Mouse (Mus musculus): Measurements from ENCODE around the gene Csdc2. TPM values are rescaled to one million over a fixed set of nuclear protein-coding genes. Genes with fewer than 3 reads are reported as not detected.

The Csdc2 gene
- polyA plus RNA-seq, 1 experiment = 38.3 TPM

DNA sequence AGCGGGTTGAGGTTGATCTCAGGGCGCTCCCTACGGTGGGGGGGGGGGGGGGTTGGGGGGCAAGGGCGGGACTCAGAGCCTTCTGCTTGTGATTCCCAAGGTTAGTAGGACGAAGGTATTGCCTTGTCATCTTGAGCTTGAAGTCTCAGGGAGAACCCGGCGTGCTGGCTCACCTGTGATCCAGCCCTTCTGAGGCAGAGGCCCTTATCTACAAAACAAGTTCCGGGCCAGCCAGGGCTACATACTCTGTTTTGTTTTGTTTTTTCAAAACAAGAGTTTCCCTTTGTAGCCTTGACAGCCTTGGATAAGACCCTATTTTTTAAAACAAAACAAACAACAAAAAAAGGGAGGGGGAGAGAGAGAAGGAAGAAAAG lies 24.5 kb downstream of the Csdc2 start:
- Histone ChIP-seq H3K4me3 (peak overlapping the region; percentile 37), H3K4me2 (ENCODE audit: low read depth) (peak overlapping the region; percentile 64), H3ac (ENCODE audit: control insufficient read depth, insufficient read length) (peak overlapping the region; percentile 35), H3K27me3 (ENCODE audit: control insufficient read depth, insufficient read depth, insufficient read length) (no peaks in the 10 kb centered on the region), H3K79me2 (ENCODE audit: control insufficient read depth, insufficient read depth) (no peaks in the 10 kb centered on the region), H3K36me3 (ENCODE audit: control insufficient read depth, insufficient read depth) (peaks cover 5% of the 10 kb centered on the region)
- TF ChIP-seq E2F4 (IDR thresholded peaks at IDR 0.05; ENCODE audit: insufficient read depth) = no peak
- TF ChIP-seq POLR2A (IDR thresholded peaks at IDR 0.05; ENCODE audit: insufficient read length, low read depth) = no peak
- no peak for TF ChIP-seq CEBPB (IDR thresholded peaks at IDR 0.05; ENCODE audit: insufficient read depth, poor library complexity, severe bottlenecking)
- no peak for TF ChIP-seq REST (IDR thresholded peaks at IDR 0.05; ENCODE audit: insufficient read depth, insufficient read length)
- no peak for TF ChIP-seq SRF (IDR thresholded peaks at IDR 0.05; ENCODE audit: control insufficient read depth, insufficient read length, low read depth)
- TF ChIP-seq MAX (IDR thresholded peaks at IDR 0.05; ENCODE audit: low read depth) = no peak
- no peak for TF ChIP-seq POLR2AphosphoS2 (IDR thresholded peaks at IDR 0.05; ENCODE audit: insufficient read length, low read depth)
- no peak for TF ChIP-seq TCF12 (IDR thresholded peaks at IDR 0.05; ENCODE audit: insufficient read depth, poor library complexity, severe bottlenecking)

DNA sequence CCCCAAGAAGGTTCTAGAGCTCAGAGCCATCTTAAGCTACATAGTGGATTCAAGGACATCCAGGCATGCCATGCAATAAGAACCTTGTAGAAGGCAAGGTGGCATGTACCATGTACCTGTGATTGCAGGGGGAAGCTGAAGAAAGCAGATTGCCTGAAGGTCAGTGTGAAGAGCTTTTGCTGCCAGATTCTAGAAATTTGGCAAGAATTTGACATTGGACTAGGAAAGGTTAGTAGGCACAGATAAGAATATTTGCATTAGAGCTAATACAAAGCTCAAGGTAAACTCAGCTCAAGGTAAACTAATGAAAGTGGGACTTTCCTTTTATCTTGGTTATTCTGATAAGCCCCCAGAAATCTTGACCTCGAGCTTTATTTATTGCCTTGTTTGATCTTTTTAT lies 27.7 kb downstream of the Csdc2 start:
- Histone ChIP-seq H3ac (ENCODE audit: control insufficient read depth, insufficient read length) (no peak overlapping the region), H3K27me3 (ENCODE audit: control insufficient read depth, insufficient read depth, insufficient read length) (no peaks in the 10 kb centered on the region), H3K4me3 (no peak overlapping the region), H3K36me3 (ENCODE audit: control insufficient read depth, insufficient read depth) (no peaks in the 10 kb centered on the region), H3K79me2 (ENCODE audit: control insufficient read depth, insufficient read depth) (no peaks in the 10 kb centered on the region), H3K4me2 (ENCODE audit: low read depth) (no peak overlapping the region)
- no peak for TF ChIP-seq MYOD1 (IDR thresholded peaks at IDR 0.05; ENCODE audit: control insufficient read depth in 1 of 3, insufficient read length in 2 of 3, low read depth in 2 of 3)
- TF ChIP-seq POLR2A (IDR thresholded peaks at IDR 0.05; ENCODE audit: insufficient read length, low read depth) = no peak
- no peak for TF ChIP-seq REST (IDR thresholded peaks at IDR 0.05; ENCODE audit: insufficient read depth, insufficient read length)
- TF ChIP-seq POLR2AphosphoS2 (IDR thresholded peaks at IDR 0.05; ENCODE audit: insufficient read length, low read depth) = no peak
- TF ChIP-seq MAX (IDR thresholded peaks at IDR 0.05; ENCODE audit: low read depth) = no peak
- TF ChIP-seq SRF (IDR thresholded peaks at IDR 0.05; ENCODE audit: control insufficient read depth, insufficient read length, low read depth) = no peak
- no peak for TF ChIP-seq MYOG (IDR thresholded peaks at IDR 0.05; ENCODE audit: control insufficient read depth in 1 of 3, insufficient read depth in 1 of 3, insufficient read length in 2 of 3, low read depth in 2 of 3)
- no peak for TF ChIP-seq E2F4 (IDR thresholded peaks at IDR 0.05; ENCODE audit: insufficient read depth)

DNA sequence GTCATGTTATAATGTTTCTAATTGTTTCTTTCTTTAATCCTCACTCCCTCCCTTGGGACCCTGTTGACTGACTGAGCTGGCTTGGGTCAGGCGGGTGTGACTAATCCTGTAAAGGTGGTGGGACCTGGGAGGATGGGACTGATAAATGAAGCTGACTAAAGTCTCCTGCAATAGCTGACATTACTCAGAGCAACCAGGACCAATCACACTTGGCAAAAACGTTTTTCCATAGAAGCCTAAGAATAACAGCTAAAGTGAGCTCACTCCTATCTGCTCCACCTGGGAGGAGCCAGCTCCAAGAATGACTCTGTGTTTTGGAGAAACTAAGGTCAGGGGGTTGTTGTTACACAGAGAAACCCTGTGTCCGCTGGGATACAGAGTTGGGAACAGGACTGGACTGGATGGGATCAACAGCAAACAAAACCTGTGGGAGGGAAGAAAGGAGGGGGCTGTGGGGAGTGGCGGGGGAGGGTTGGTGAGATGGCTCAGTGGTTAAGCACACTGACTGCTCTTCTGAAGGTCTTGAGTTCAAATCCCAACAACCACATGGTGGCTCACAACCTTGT lies 28.5 kb downstream of the Csdc2 start:
- H3K4me3 ChIP-seq = no peak overlapping the region
- no peak overlapping the region for H3ac ChIP-seq (ENCODE audit: control insufficient read depth, insufficient read length)
- H3K36me3 ChIP-seq (ENCODE audit: control insufficient read depth, insufficient read depth) = no peaks in the 10 kb centered on the region
- no peaks in the 10 kb centered on the region for H3K27me3 ChIP-seq (ENCODE audit: control insufficient read depth, insufficient read depth, insufficient read length)
- H3K4me2 ChIP-seq (ENCODE audit: low read depth) = peak overlapping the region; percentile 26
- TF ChIP-seq CEBPB (IDR thresholded peaks at IDR 0.05; ENCODE audit: insufficient read depth, poor library complexity, severe bottlenecking) = peak; percentile 91
- no peak for TF ChIP-seq E2F4 (IDR thresholded peaks at IDR 0.05; ENCODE audit: insufficient read depth)
- no peaks in the 10 kb centered on the region for H3K79me2 ChIP-seq (ENCODE audit: control insufficient read depth, insufficient read depth)

DNA sequence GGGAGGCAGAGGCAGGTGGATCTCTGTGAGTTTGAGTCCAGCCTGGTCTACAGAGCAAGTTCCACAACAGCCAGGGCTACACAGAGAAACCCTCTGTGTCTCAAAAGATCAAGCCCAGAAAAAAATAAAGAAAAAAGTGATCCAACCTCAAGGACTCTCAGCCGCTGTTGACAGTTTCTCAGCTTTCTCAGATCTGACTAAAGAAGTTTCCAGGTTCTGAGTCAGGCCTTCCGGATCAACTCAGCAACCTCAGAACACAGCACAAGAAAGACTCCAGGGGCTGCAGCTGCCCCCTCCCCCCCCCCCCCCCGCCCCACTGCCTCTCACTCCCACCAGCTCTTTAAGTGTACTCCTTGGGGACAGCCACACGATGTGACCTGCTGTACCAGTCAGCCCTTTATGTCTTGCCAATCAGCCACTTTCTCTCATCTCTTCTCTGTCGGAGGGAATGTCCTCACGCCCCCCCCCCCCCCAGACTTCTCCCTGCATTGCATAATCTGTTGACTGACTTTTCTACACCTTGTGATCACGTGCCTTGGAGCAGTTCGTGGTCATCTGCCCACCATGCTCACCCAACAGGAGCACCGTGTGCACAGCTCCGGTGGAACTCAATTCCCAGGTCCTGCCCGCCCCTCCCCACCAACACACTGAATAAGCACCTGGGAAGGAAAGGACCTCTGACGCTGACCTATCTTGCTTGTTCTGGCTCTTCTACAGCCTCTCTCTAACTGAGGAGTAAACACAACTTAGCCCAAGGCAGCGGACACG lies 29.7 kb downstream of the Csdc2 start:
- Histone ChIP-seq H3K4me2 (ENCODE audit: low read depth) (no peak overlapping the region), H3K36me3 (ENCODE audit: control insufficient read depth, insufficient read depth) (no peaks in the 10 kb centered on the region), H3K4me3 (no peak overlapping the region), H3K27me3 (ENCODE audit: control insufficient read depth, insufficient read depth, insufficient read length) (no peaks in the 10 kb centered on the region), H3ac (ENCODE audit: control insufficient read depth, insufficient read length) (no peak overlapping the region), H3K79me2 (ENCODE audit: control insufficient read depth, insufficient read depth) (no peaks in the 10 kb centered on the region)
- TF ChIP-seq TCF12 (IDR thresholded peaks at IDR 0.05; ENCODE audit: insufficient read depth, poor library complexity, severe bottlenecking) = no peak
- TF ChIP-seq USF1 (IDR thresholded peaks at IDR 0.05; ENCODE audit: low read depth) = no peak
- TF ChIP-seq CEBPB (IDR thresholded peaks at IDR 0.05; ENCODE audit: insufficient read depth, poor library complexity, severe bottlenecking) = no peak
- no peak for TF ChIP-seq MAX (IDR thresholded peaks at IDR 0.05; ENCODE audit: low read depth)
- no peak for TF ChIP-seq TCF3 (IDR thresholded peaks at IDR 0.05; ENCODE audit: insufficient read length, low read depth)
- no peak for TF ChIP-seq POLR2A (IDR thresholded peaks at IDR 0.05; ENCODE audit: insufficient read length, low read depth)
- no peak for TF ChIP-seq MYOG (IDR thresholded peaks at IDR 0.05; ENCODE audit: control insufficient read depth in 1 of 3, insufficient read depth in 1 of 3, insufficient read length in 2 of 3, low read depth in 2 of 3)

DNA sequence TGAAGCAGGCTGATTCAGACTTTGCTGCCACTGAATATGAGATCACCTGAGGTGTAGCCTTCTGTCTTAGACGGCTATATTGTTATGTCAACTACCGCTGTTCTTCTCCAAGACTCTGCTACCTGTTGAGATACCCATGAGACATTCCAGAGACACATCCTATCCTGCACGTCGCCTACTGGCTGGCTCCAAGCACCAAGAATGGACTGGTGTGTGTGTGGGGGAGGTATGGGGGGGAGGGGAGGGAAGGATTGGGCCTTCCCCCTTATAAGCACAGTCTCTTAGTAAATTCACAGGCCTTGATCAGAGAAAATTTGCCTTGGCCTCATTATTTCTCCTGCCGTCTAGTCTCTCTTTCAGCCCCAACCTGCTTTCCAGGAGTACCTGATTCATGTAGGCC lies 31.3 kb downstream of the Csdc2 start:
- H3K27me3 ChIP-seq (ENCODE audit: control insufficient read depth, insufficient read depth, insufficient read length) = no peaks in the 10 kb centered on the region
- H3K79me2 ChIP-seq (ENCODE audit: control insufficient read depth, insufficient read depth) = no peaks in the 10 kb centered on the region
- no peak for TF ChIP-seq SRF (IDR thresholded peaks at IDR 0.05; ENCODE audit: control insufficient read depth, insufficient read length, low read depth)
- TF ChIP-seq MYOD1 (IDR thresholded peaks at IDR 0.05; ENCODE audit: control insufficient read depth in 1 of 3, insufficient read length in 2 of 3, low read depth in 2 of 3) = no peak
- no peak for TF ChIP-seq MYOG (IDR thresholded peaks at IDR 0.05; ENCODE audit: control insufficient read depth in 1 of 3, insufficient read depth in 1 of 3, insufficient read length in 2 of 3, low read depth in 2 of 3)
- H3ac ChIP-seq (ENCODE audit: control insufficient read depth, insufficient read length) = no peak overlapping the region
- H3K4me3 ChIP-seq = no peak overlapping the region
- no peaks in the 10 kb centered on the region for H3K36me3 ChIP-seq (ENCODE audit: control insufficient read depth, insufficient read depth)
- H3K4me2 ChIP-seq (ENCODE audit: low read depth) = no peak overlapping the region
